Comparison of ENCODE assay signal across 7 mouse cellular contexts in the genomic region with DNA sequence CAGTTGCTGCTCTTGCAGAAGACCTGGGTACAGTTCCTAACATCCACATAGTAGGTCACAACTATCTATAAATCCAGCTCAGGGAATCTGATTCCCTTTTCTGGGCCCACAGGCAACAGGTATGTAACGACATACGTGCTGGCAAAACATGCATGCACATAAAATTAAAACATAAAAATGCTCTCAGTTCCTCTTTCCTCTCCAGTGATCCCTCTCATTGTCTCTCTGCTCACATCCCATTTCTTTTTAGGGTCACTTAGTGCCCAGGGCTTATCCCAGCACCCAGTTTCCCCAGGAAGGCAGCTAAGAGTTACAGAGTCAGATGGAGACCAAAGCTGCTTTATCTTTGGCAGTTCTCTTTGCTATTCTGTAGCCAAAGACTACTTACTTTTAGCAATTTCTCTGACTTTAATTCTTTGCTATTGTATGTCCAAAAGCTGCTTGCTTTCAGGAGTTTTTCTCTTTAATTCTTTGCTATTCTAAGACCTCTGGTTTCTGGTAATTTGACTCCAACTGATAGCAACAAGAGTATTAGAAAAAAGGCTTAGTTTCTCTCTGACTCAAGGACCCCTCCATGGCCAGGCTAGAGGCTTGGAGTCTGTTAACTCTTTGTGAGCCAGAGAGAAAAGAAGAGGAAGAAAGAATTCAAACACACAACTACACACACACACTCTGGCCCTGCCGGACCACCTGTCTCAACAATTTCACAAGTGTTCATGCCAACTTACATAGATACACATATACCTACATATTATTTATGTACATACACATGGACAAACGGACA. TPM values are rescaled to one million over a fixed set of nuclear protein-coding genes. Genes with fewer than 3 reads are reported as not detected.
DNase-seq lines count a peak whose midpoint lies in the region; ATAC-seq and TF ChIP-seq lines count a peak whose summit lies in the region.

No protein-coding gene starts in this region.

- no peaks in the 10 kb centered on the region for H3K27me3 ChIP-seq in neural tube, embryonic 11.5 days (ENCODE audit: control insufficient read depth, insufficient read depth, low read length)
- H3K27me3 ChIP-seq in forebrain, embryonic 14.5 days (replicated peaks; ENCODE audit: control insufficient read depth, insufficient read depth, low read length): no peaks in the 10 kb centered on the region
- H3K27me3 ChIP-seq in liver, embryonic 13.5 days: no peaks in the 10 kb centered on the region
- no peaks in the 10 kb centered on the region for H3K27me3 ChIP-seq in stomach, postnatal 0 days (ENCODE audit: control insufficient read depth, insufficient read depth, low read length)
- no peaks in the 10 kb centered on the region for H3K27me3 ChIP-seq in thymus, adult 2 months (ENCODE audit: control insufficient read depth, insufficient read depth, low read length)

- no peak for TF ChIP-seq POLR2A in thymus, adult 2 months (IDR thresholded peaks at IDR 0.05; ENCODE audit: control insufficient read depth, extremely low read depth, insufficient read depth, low read length, poor library complexity)

- peaks cover 9% of the 10 kb centered on the region for H3K4me1 ChIP-seq in neural tube, embryonic 11.5 days (ENCODE audit: control insufficient read depth, insufficient read depth, low read length)
- peaks cover 4% of the 10 kb centered on the region; the same call in 1 of the 2 replicates for H3K4me1 ChIP-seq in forebrain, embryonic 14.5 days (ENCODE audit: control insufficient read depth, insufficient read depth, low read length)
- peaks cover 26% of the 10 kb centered on the region for H3K4me1 ChIP-seq in liver, embryonic 13.5 days (replicated peaks)
- no peaks in the 10 kb centered on the region for H3K4me1 ChIP-seq in stomach, postnatal 0 days (replicated peaks; ENCODE audit: control insufficient read depth, insufficient read depth)
- peaks cover 10% of the 10 kb centered on the region for H3K4me1 ChIP-seq in thymus, adult 2 months (replicated peaks; ENCODE audit: control insufficient read depth, insufficient read depth, low read length)

- H3K36me3 ChIP-seq in neural tube, embryonic 11.5 days (ENCODE audit: control insufficient read depth, insufficient read depth, low read length): peaks cover 2% of the 10 kb centered on the region; the same call in 1 of the 2 replicates
- peaks cover 9% of the 10 kb centered on the region for H3K36me3 ChIP-seq in forebrain, embryonic 14.5 days (ENCODE audit: control insufficient read depth, insufficient read depth, low read length)
- H3K36me3 ChIP-seq in liver, embryonic 13.5 days: peaks cover 18% of the 10 kb centered on the region
- H3K36me3 ChIP-seq in stomach, postnatal 0 days (ENCODE audit: control insufficient read depth, insufficient read depth, low read length): no peaks in the 10 kb centered on the region
- peaks cover 7% of the 10 kb centered on the region; the same call in 1 of the 2 replicates for H3K36me3 ChIP-seq in thymus, adult 2 months (ENCODE audit: control insufficient read depth, insufficient read depth, low read length)

- peak overlapping the region; percentile 88 for H3K4me3 ChIP-seq in neural tube, embryonic 11.5 days (ENCODE audit: low read depth, low read length)
- peak overlapping the region; percentile 68 for H3K4me3 ChIP-seq in forebrain, embryonic 14.5 days (ENCODE audit: low read depth, low read length)
- peak overlapping the region; percentile 71 for H3K4me3 ChIP-seq in liver, embryonic 13.5 days (replicated peaks)
- H3K4me3 ChIP-seq in stomach, postnatal 0 days (ENCODE audit: low read depth, low read length): peak overlapping the region; percentile 61; the same call in 1 of the 2 replicates
- no peak overlapping the region for H3K4me3 ChIP-seq in thymus, adult 2 months (ENCODE audit: control insufficient read depth, insufficient read depth, low read length)

- H3K4me2 ChIP-seq in neural tube, embryonic 11.5 days (ENCODE audit: low read depth): peak overlapping the region; percentile 47
- peak overlapping the region; percentile 55 for H3K4me2 ChIP-seq in forebrain, embryonic 14.5 days (ENCODE audit: low read length)
- peak overlapping the region; percentile 74 for H3K4me2 ChIP-seq in liver, embryonic 13.5 days
- H3K4me2 ChIP-seq in stomach, postnatal 0 days (replicated peaks; ENCODE audit: low read depth): peak overlapping the region; percentile 94

- peak overlapping the region; percentile 51 for H3K9ac ChIP-seq in neural tube, embryonic 11.5 days (ENCODE audit: low read length)
- peak overlapping the region; percentile 60 for H3K9ac ChIP-seq in forebrain, embryonic 14.5 days (ENCODE audit: low read length)
- H3K9ac ChIP-seq in liver, embryonic 13.5 days: peak overlapping the region; percentile 74
- no peak overlapping the region for H3K9ac ChIP-seq in stomach, postnatal 0 days (ENCODE audit: low read length)

- TF ChIP-seq CTCF in stomach, postnatal 0 days (IDR thresholded peaks at IDR 0.05; ENCODE audit: low read depth): no peak
- no peak for TF ChIP-seq CTCF in thymus, adult 2 months (IDR thresholded peaks at IDR 0.05; ENCODE audit: borderline replicate concordance, control insufficient read depth, extremely low read depth, insufficient read depth, low read length, poor library complexity)

- no peak overlapping the region for H3K27ac ChIP-seq in neural tube, embryonic 11.5 days (ENCODE audit: low read depth, low read length)
- H3K27ac ChIP-seq in forebrain, embryonic 14.5 days (ENCODE audit: low read depth, low read length): no peak overlapping the region
- H3K27ac ChIP-seq in liver, embryonic 13.5 days: peak overlapping the region; percentile 10; the same call in 1 of the 2 replicates
- H3K27ac ChIP-seq in stomach, postnatal 0 days (replicated peaks): no peak overlapping the region
- H3K27ac ChIP-seq in thymus, adult 2 months (ENCODE audit: control insufficient read depth, insufficient read depth, low read length): no peak overlapping the region

- 34% methylated on average over 4 of the region's 4 CpGs for WGBS in neural tube, embryonic 11.5 days
- 20% methylated on average over 4 of the region's 4 CpGs for WGBS in forebrain, embryonic 14.5 days
- 45% methylated on average over 4 of the region's 4 CpGs for WGBS in liver, embryonic 13.5 days (ENCODE audit: insufficient replicate concordance)
- 34% methylated on average over 4 of the region's 4 CpGs for WGBS in stomach, postnatal 0 days
- 61% methylated on average over 4 of the region's 4 CpGs for WGBS in thymus, adult 2 months

- no peaks in the 10 kb centered on the region for H3K9me3 ChIP-seq in neural tube, embryonic 11.5 days (ENCODE audit: control insufficient read depth, low read length)
- H3K9me3 ChIP-seq in forebrain, embryonic 14.5 days (replicated peaks; ENCODE audit: control insufficient read depth, low read length): no peaks in the 10 kb centered on the region
- H3K9me3 ChIP-seq in liver, embryonic 13.5 days (replicated peaks): no peaks in the 10 kb centered on the region
- no peaks in the 10 kb centered on the region for H3K9me3 ChIP-seq in stomach, postnatal 0 days (ENCODE audit: control insufficient read depth, low read length)

- no peak for DNase-seq in neural tube, embryonic 11.5 days (ENCODE audit: low spot score)
- no peak for DNase-seq in neural tube, embryonic 10.5 days (ENCODE audit: extremely low spot score, low spot score)
- DNase-seq in forebrain, embryonic 14.5 days (ENCODE audit: low spot score): no peak
- no peak for DNase-seq in liver, embryonic 13.5 days
- DNase-seq in stomach, postnatal 0 days (ENCODE audit: low spot score): no peak
- no peak for DNase-seq in urinary bladder, postnatal 4 days (ENCODE audit: low spot score in 2 of 2)
- DNase-seq in thymus, adult 2 months: no peak

- no peak for ATAC-seq in neural tube, embryonic 11.5 days (ENCODE audit: insufficient read depth, low FRiP score, low TSS enrichment)
- ATAC-seq in forebrain, embryonic 14.5 days: no peak
- ATAC-seq in liver, embryonic 13.5 days (ENCODE audit: low read depth): no peak
- no peak for ATAC-seq in stomach, postnatal 0 days (ENCODE audit: low FRiP score, low TSS enrichment)

- TF ChIP-seq EP300 in stomach, postnatal 0 days (optimal IDR thresholded peaks at IDR 0.05): no peak

RNA-seq across cellular contexts. Expression of a gene that starts 1.4 kb away (rescaled TPM):
- polyA plus RNA-seq in neural tube, embryonic 11.5 days (2014; fragmentation: Nextera tagmentation; extraction: Ambion mirVana): 90.0 and 93.2 TPM in 2 replicates
- 43.6 and 50.5 TPM in 2 replicates for polyA plus RNA-seq in forebrain, embryonic 14.5 days (2014; fragmentation: Nextera tagmentation; extraction: Ambion mirVana)
- 58.6 and 63.4 TPM in 2 replicates for polyA plus RNA-seq in liver, embryonic 13.5 days (2015; fragmentation: Nextera tagmentation; extraction: Ambion mirVana)
- 16.5 and 21.7 TPM in 2 replicates for polyA plus RNA-seq in stomach, postnatal 0 days (2015; fragmentation: Nextera tagmentation; extraction: Ambion mirVana)
- 10.3 and 10.8 TPM in 2 replicates for polyA plus RNA-seq in thymus, adult 2 months (2012; rRNA removed)

RNA-seq across cellular contexts. Expression of a gene that starts 38.8 kb away (rescaled TPM):
- 7.5 and 8.4 TPM in 2 replicates for polyA plus RNA-seq in neural tube, embryonic 11.5 days (2014; fragmentation: Nextera tagmentation; extraction: Ambion mirVana)
- 1.1 and 1.7 TPM in 2 replicates for polyA plus RNA-seq in forebrain, embryonic 14.5 days (2014; fragmentation: Nextera tagmentation; extraction: Ambion mirVana)
- polyA plus RNA-seq in liver, embryonic 13.5 days (2015; fragmentation: Nextera tagmentation; extraction: Ambion mirVana): 0.41 and 0.44 TPM in 2 replicates
- polyA plus RNA-seq in stomach, postnatal 0 days (2015; fragmentation: Nextera tagmentation; extraction: Ambion mirVana): 4.5 and 5.3 TPM in 2 replicates
- polyA plus RNA-seq in thymus, adult 2 months (2012; rRNA removed): 17.8 and 19.5 TPM in 2 replicates
